Mouse (Mus musculus) ES-E14 (cell line): ENCODE data around the gene Eif1ad. TPM values are rescaled to one million over a fixed set of nuclear protein-coding genes. Genes with fewer than 3 reads are reported as not detected.

Source experiments
- DNase-seq: peaks from one replicate; pipeline ENCODE4 v3.0.0-alpha.2; 2013; ENCODE audit warnings: low read depth, low spot score
- H3K27ac ChIP-seq: 2 replicates; pipeline ENCODE4 v1.5.1; 2012; ENCODE audit warnings: low read depth, mild to moderate bottlenecking, low read length, moderate library complexity, mixed read lengths; ENCODE audit not compliant: poor library complexity, insufficient read depth, severe bottlenecking
- H3K36me3 ChIP-seq: 2 replicates; pipeline ENCODE4 v1.6.1; 2012; ENCODE audit warnings: mild to moderate bottlenecking, low read length, moderate library complexity, mixed read lengths; ENCODE audit not compliant: control insufficient read depth, poor library complexity, insufficient read depth, severe bottlenecking
- H3K4me1 ChIP-seq, 2 experiments: fragments of 150-350 bp in 1 of 2; sonication (generic) in 1 of 2; 2 replicates each; pipeline ENCODE4 v1.6.1; 2012; ENCODE audit warnings: low read length in 2 of 2, mild to moderate bottlenecking in 1 of 2, mixed read lengths in 1 of 2; ENCODE audit not compliant: control insufficient read depth in 2 of 2, insufficient read depth in 2 of 2, poor library complexity in 1 of 2
- H3K4me3 ChIP-seq, 2 experiments: fragments of 150-350 bp in 1 of 2; sonication (generic) in 1 of 2; 2 replicates each; pipeline ENCODE4 v1.5.1; 2012; ENCODE audit warnings: low read length in 2 of 2, low read depth in 1 of 2, mild to moderate bottlenecking in 1 of 2, mixed read lengths in 1 of 2; ENCODE audit not compliant: insufficient read depth in 1 of 2, poor library complexity in 1 of 2, severe bottlenecking in 1 of 2
- H3K9ac ChIP-seq: 2 replicates; pipeline ENCODE4 v1.6.1; 2012; ENCODE audit warnings: low read depth, mild to moderate bottlenecking, low read length, mixed read lengths; ENCODE audit not compliant: poor library complexity, insufficient read depth, severe bottlenecking
- H3K9me3 ChIP-seq: fragments of 150-350 bp; sonication (generic); 2 replicates; pipeline ENCODE4 v1.6.1; 2012; ENCODE audit warnings: low read depth, mild to moderate bottlenecking, low read length; ENCODE audit not compliant: control insufficient read depth, insufficient read depth
- CHD2 ChIP-seq: IDR thresholded peaks from 2 replicates; pipeline ENCODE4 v1.6.1; 2014; ENCODE audit warnings: mild to moderate bottlenecking, low read depth, low read length, inconsistent platforms
- HCFC1 ChIP-seq: IDR thresholded peaks from 2 replicates; pipeline ENCODE4 v1.6.1; 2012; ENCODE audit warnings: low read length, inconsistent platforms, borderline replicate concordance; ENCODE audit not compliant: insufficient read depth
- MAFK ChIP-seq: IDR thresholded peaks from 2 replicates; pipeline ENCODE4 v1.6.1; 2014; ENCODE audit warnings: mild to moderate bottlenecking, low read depth, low read length, inconsistent platforms; ENCODE audit not compliant: insufficient read depth
- ZC3H11A ChIP-seq: IDR thresholded peaks from 2 replicates; pipeline ENCODE4 v1.6.1; 2012; ENCODE audit warnings: low read depth, mild to moderate bottlenecking, inconsistent platforms, low read length, borderline replicate concordance
- ZNF384 ChIP-seq: IDR thresholded peaks from 2 replicates; pipeline ENCODE4 v1.6.1; 2012; ENCODE audit warnings: low read depth, low read length, inconsistent platforms
- in situ Hi-C, 2 experiments: fragments of 600-800 bp; cut with MboI; formaldehyde crosslinking; loops; one replicate each; pipeline ENCODE4 v1.15.1; 2025; ENCODE audit warnings: low sequenced_read_pairs in 2 of 2, inconsistent platforms in 1 of 2; ENCODE audit not compliant: unreplicated experiment in 2 of 2
- total RNA-seq: library from RNA; depleted of rRNA; stranded (reverse); fragments of 300-350 nt; gene quantifications from 2 replicates; pipeline ENCODE4 v1.2.3, GENCODE M21; 2012

Gene Eif1ad
- total RNA-seq, 1 experiment = 101 TPM

- Histone ChIP-seq H3K9me3 (no peaks in the 10 kb centered on the region), H3K9ac (peak within 1 kb of the TSS; percentile 100), H3K4me1 (peaks cover 0 to 22% of the 10 kb centered on the region in 2 experiments; a peak in 3 of 4 replicates), H3K36me3 (peaks cover 37% of the 10 kb centered on the region), H3K4me3 (peak within 1 kb of the TSS; percentile 92 to 100), H3K27ac (peak within 1 kb of the TSS; percentile 99)
- no peak for TF ChIP-seq ZC3H11A
- no peak for TF ChIP-seq HCFC1
- no peak for TF ChIP-seq ZNF384
- no peak for TF ChIP-seq CHD2
- TF ChIP-seq MAFK = no peak
- no peak for DNase-seq
- in situ Hi-C loops = no loop called here
Measured at GRCm38 (mm10) chr19:5367053-5367359, 465 bp downstream of the Eif1ad start, which contains the start of gene Banf1. Gene Banf1, minus strand, starts transcription at chr19:5367168.

GRCm38 (mm10) chr19:5367455-5367854 is 914 bp downstream of the Eif1ad start:
- peak overlapping the region; percentile 99 for H3K27ac ChIP-seq
- H3K36me3 ChIP-seq = peaks cover 37% of the 10 kb centered on the region
- H3K4me3 ChIP-seq = peak overlapping the region; percentile 92 to 100
- peak overlapping the region; percentile 100 for H3K9ac ChIP-seq
- DNase-seq = no peak
- in situ Hi-C loops = no loop called here
- peaks cover 0 to 20% of the 10 kb centered on the region in 2 experiments; a peak in 3 of 4 replicates for H3K4me1 ChIP-seq
- TF ChIP-seq MAFK (no peak), CHD2 (no peak), ZNF384 (peak; percentile 87), HCFC1 (no peak; the same call in 1 of the 2 replicates)
- H3K9me3 ChIP-seq = no peaks in the 10 kb centered on the region

GRCm38 (mm10) chr19:5370932-5371331 is 4.4 kb downstream of the Eif1ad start:
- Histone ChIP-seq H3K27ac (no peak overlapping the region), H3K9me3 (no peaks in the 10 kb centered on the region), H3K9ac (no peak overlapping the region), H3K4me3 (no peak overlapping the region), H3K4me1 (peaks cover 0 to 10% of the 10 kb centered on the region in 2 experiments; a peak in 3 of 4 replicates), H3K36me3 (peaks cover 29% of the 10 kb centered on the region)
- DNase-seq = no peak
- TF ChIP-seq ZNF384 = no peak
- TF ChIP-seq HCFC1 = no peak
- no peak for TF ChIP-seq CHD2
- TF ChIP-seq ZC3H11A = no peak
- no peak for TF ChIP-seq MAFK
- in situ Hi-C loops = no loop called here

- DNase-seq = no peak
- H3K4me1 ChIP-seq = peaks cover 0 to 10% of the 10 kb centered on the region in 2 experiments; a peak in 3 of 4 replicates
- no peaks in the 10 kb centered on the region for H3K9me3 ChIP-seq
- in situ Hi-C loops = no loop called here
- H3K9ac ChIP-seq = no peak overlapping the region
- H3K27ac ChIP-seq = no peak overlapping the region
- no peak overlapping the region for H3K4me3 ChIP-seq
- peaks cover 29% of the 10 kb centered on the region for H3K36me3 ChIP-seq
- TF ChIP-seq MAFK (no peak), ZC3H11A (no peak), CHD2 (no peak), HCFC1 (no peak), ZNF384 (no peak)
Measured at GRCm38 (mm10) chr19:5372724-5373123, 6.2 kb downstream of the Eif1ad start.

- peaks cover 31% of the 10 kb centered on the region for H3K36me3 ChIP-seq
- no peak overlapping the region for H3K4me3 ChIP-seq
- no peak overlapping the region for H3K27ac ChIP-seq
- H3K9ac ChIP-seq = no peak overlapping the region
- H3K9me3 ChIP-seq = no peaks in the 10 kb centered on the region
- no peak for DNase-seq
- TF ChIP-seq ZC3H11A (no peak), ZNF384 (no peak), MAFK (no peak), HCFC1 (no peak), CHD2 (no peak)
- peaks cover 0 to 4% of the 10 kb centered on the region in 2 experiments; a peak in 2 of 4 replicates for H3K4me1 ChIP-seq
- in situ Hi-C loops = no loop called here
Measured at GRCm38 (mm10) chr19:5374177-5374576, 7.6 kb downstream of the Eif1ad start.
